Mouse (Mus musculus): Measurements from ENCODE around the gene Cfd. TPM values are rescaled to one million over a fixed set of nuclear protein-coding genes. Genes with fewer than 3 reads are reported as not detected.

The Cfd gene
- polyA plus RNA-seq (2012; rRNA removed; ENCODE audit: low replicate concordance): 12.8 and 564 TPM in 2 replicates

GRCm38 (mm10) chr10:79890670-79891069, at the start of gene Cfd:
Gene Cfd, plus strand, starts transcription at chr10:79890853.

GRCm38 (mm10) chr10:79853860-79854795, 36.5 kb upstream of the Cfd start, which contains the start of gene Ptbp1:
Gene Ptbp1, plus strand, starts transcription at chr10:79854427.

DNA sequence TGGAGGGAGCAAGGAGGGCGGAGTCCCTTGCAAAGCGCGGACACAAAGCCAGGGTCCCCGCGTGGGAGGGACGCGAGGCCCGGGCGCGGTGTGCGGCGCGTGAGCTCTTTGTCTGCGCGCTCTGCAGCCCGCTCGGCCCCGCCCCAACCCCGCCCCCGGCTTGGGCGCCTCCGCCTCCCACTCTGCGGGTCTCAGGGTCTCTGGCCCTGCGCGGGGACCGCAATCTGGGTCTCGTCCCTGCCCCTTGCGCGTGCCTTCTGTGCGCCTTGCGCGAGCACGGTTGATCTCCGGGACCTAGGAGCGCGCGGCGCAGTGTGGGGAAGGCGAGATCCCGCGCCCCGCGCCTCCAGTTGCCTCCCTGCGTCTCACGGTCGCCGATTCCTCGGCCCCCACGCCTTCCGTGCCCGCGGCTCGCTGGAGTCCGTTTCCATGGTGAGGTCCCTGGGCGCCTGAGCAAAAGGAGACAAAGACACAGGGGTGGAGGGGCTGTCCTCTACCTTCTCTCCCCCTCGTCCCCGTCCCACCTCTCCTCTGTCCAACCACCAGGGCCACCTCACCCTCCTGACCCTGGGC, 16.3 kb upstream of the Cfd start, which contains the start of the genes Prtn3 and Plppr3:
Gene Prtn3, plus strand, starts transcription at position 187 of the 573 bp plus-strand sequence.
Gene Plppr3, minus strand, starts transcription at position 345 of the 573 bp plus-strand sequence.

GRCm38 (mm10) chr10:79886054-79886453, 4.6 kb upstream of the Cfd start, which contains the start of gene Elane:
Gene Elane, plus strand, starts transcription at chr10:79886247.

DNA sequence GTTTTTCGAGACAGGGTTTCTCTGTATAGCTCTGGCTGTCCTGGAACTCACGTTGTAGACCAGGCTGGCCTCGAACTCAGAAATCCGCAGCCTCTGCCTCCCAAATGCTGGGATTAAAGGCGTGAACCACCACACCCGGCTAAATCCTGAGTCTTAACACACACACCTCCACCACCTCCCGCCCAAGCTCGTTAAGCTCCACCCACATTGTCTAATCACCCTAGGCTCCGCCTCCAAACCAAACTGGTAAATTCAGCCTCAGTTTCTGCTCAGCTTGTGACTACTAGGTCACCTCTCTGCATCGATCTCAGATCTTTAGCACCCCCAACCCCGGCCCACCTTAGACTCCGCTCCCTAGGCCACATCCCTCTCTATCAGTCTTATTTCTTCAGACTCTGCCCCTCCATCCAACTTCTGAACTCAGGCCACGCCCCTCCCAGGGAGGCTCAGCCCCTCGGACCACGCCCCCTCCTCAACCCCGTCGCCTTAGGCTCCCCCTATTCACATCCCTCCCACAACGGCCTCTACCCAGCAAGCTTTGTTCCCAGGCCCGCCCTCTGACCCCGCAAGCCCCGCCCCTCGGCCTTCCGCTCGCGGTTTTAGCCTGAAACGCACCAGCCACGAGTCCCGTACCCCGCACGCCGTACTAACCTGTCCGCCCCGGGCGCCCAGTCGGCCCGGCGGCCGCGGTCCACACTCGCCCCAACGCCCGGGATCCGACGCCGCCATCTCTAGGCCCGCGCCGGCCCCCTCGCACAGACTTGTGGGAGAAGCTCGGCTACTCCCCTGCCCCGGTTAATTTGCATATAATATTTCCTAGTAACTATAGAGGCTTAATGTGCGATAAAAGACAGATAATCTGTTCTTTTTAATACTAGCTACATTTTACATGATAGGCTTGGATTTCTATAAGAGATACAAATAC, 17.8 kb downstream of the Cfd start, which contains the start of gene Med16:
Gene Med16, minus strand, starts transcription at position 757 of the 925 bp plus-strand sequence.

GRCm38 (mm10) chr10:79910556-79910955, 19.9 kb downstream of the Cfd start, which contains the start of gene Gm26602:
Gene Gm26602, plus strand, starts transcription at chr10:79910856.

DNA sequence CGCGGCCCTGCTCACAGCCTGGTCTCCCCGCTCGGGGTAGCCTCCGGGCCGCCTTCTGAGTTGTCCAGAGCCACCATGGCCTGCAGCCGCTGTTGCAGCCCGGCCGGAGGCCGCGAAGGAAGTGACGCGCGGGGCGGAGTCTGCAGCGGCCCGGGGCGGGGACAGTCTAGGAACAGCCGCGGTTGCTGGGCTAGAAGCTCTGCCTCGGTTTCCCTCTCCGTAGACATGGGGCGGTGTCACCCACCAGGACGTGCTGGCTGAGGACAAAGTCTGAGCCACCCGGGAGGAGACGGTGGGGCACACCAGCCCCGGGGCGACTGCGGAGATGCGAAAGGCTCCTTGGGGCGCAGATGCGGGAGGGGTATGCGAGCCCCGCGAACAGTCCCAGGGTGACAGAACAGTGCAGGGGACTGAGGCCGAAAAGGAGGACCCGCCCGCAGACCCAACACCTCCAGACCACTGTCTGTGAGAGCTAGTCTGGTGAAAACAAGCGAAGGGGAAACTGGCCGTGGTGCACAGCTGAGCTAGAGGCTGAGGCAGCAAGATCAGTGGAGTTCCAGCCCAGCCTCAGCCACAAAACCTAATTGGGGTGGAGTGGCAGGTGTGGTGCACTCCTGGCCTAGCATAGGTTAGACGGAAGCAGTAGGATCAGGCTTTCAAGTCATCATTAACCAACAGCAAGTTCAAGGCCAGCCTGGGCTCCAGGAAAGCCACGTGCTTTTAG, 26.3 kb downstream of the Cfd start, which contains the start of gene Kiss1r:
Gene Kiss1r, plus strand, starts transcription at position 164 of the 724 bp plus-strand sequence.

DNA sequence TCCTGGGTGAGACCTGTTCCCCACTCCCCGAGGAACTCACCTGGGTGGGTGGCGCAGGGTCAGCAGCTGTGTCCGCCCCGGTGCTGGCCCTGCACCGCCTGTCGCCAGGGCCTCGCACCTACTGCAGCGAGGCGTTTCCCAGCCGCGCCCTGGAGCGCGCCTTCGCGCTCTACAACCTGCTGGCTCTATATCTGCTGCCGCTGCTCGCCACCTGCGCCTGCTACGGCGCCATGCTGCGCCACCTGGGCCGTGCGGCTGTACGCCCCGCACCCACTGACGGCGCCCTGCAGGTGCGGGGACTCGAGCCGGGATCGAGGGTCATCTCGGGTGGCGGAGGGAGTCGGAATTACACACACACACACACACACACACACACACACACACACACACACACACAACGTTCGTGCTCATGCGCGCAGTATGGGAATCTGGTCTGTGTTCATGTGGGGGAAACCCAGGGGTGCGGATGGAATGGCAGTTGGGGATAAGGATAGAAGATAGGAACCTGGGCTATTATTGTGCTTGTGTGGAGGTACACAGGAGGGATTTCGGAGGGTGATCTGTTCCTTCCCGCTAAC, 30.4 kb downstream of the Cfd start, which contains the start of gene R3hdm4:
Gene R3hdm4, minus strand, starts transcription at position 251 of the 578 bp plus-strand sequence.

DNA sequence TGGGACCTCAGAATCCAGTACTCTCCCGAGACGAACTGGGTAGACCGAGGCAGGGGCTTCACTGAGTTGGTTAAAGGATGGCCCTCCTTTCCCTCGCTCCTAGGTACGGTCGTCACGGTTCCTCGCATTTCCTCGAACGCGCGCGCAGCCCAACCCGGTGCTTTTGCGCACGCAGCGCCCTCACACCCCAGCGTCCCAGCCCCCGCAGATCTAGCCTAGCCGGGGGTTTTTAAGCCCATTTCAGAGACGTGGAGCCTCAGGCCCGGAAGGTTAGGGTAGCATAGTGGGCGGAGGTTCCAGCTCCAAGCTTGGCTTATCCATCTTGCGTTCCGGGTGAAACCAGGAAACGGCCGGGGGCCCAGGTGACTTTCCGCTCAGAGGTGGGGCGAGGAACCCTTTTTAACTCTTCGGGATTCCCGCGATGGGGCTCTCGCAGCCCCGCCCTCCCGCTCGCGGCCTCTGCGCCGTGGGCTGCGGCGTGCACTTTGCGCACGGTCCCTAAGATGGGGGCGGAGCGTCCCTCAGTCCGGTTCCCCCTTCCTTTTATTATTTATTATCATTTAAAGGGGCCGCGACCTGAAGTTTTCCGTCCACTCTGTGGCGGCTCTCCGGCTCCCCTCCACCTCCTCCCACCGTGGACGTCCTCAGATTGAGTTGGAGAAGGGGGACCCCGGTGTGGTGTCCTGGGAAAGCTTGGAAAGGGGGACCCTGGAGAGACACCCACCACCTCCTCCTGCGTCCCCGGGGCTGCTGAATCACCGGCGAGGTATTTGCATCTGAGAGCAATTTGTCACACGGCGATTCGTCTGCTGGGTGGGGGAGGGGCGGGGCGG, 36.1 kb downstream of the Cfd start, which contains the start of gene Arid3a:
Gene Arid3a, plus strand, starts transcription at position 553 of the 833 bp plus-strand sequence.

Other genes starting within 250 kb of the Cfd start
- not detected in 2 replicates for gene Odf3l2, start 245.1 kb upstream of the Cfd start, polyA plus RNA-seq (2012; rRNA removed; ENCODE audit: low replicate concordance)
- gene Madcam1, start 226.3 kb upstream of the Cfd start, polyA plus RNA-seq (2012; rRNA removed; ENCODE audit: low replicate concordance): 6.5 and 9.9 TPM in 2 replicates
- 80.2 and 108 TPM in 2 replicates for gene Tpgs1, start 221.5 kb upstream of the Cfd start, polyA plus RNA-seq (2012; rRNA removed; ENCODE audit: low replicate concordance)
- 199 and 293 TPM in 2 replicates for gene Cdc34, start 208.7 kb upstream of the Cfd start, polyA plus RNA-seq (2012; rRNA removed; ENCODE audit: low replicate concordance)
- gene Gzmm, start 201.8 kb upstream of the Cfd start, polyA plus RNA-seq (2012; rRNA removed; ENCODE audit: low replicate concordance): 0.37 TPM in 1 of 2 replicates, not detected in the other
- gene Bsg, start 186.4 kb upstream of the Cfd start, polyA plus RNA-seq (2012; rRNA removed; ENCODE audit: low replicate concordance): 528 and 1,060 TPM in 2 replicates
- 8.5 and 24.2 TPM in 2 replicates for gene Hcn2, start 174.2 kb upstream of the Cfd start, polyA plus RNA-seq (2012; rRNA removed; ENCODE audit: low replicate concordance)
- 47.7 and 62.9 TPM in 2 replicates for gene Polrmt, start 144.3 kb upstream of the Cfd start, polyA plus RNA-seq (2012; rRNA removed; ENCODE audit: low replicate concordance)
- gene Fgf22, start 135.8 kb upstream of the Cfd start, polyA plus RNA-seq (2012; rRNA removed; ENCODE audit: low replicate concordance): not detected in 2 replicates
- gene Rnf126, start 123.9 kb upstream of the Cfd start, polyA plus RNA-seq (2012; rRNA removed; ENCODE audit: low replicate concordance): 161 and 229 TPM in 2 replicates
- gene Fstl3, start 113.6 kb upstream of the Cfd start, polyA plus RNA-seq (2012; rRNA removed; ENCODE audit: low replicate concordance): 11.5 and 11.9 TPM in 2 replicates
- gene Prss57, start 99.9 kb upstream of the Cfd start, polyA plus RNA-seq (2012; rRNA removed; ENCODE audit: low replicate concordance): 0.27 and 0.59 TPM in 2 replicates
- 17.2 and 27.7 TPM in 2 replicates for gene Palm, start 97.3 kb upstream of the Cfd start, polyA plus RNA-seq (2012; rRNA removed; ENCODE audit: low replicate concordance)
- 97.3 and 216 TPM in 2 replicates for gene Misp, start 69.9 kb upstream of the Cfd start, polyA plus RNA-seq (2012; rRNA removed; ENCODE audit: low replicate concordance)
- 156 and 209 TPM in 2 replicates for gene Ptbp1, start 36.4 kb upstream of the Cfd start, polyA plus RNA-seq (2012; rRNA removed; ENCODE audit: low replicate concordance)
- gene Prtn3, start 16.4 kb upstream of the Cfd start, polyA plus RNA-seq (2012; rRNA removed; ENCODE audit: low replicate concordance): 3.8 and 5.3 TPM in 2 replicates
- 6.1 and 11.4 TPM in 2 replicates for gene Plppr3, start 16.2 kb upstream of the Cfd start, polyA plus RNA-seq (2012; rRNA removed; ENCODE audit: low replicate concordance)
- not detected in 2 replicates for gene Elane, start 4.6 kb upstream of the Cfd start, polyA plus RNA-seq (2012; rRNA removed; ENCODE audit: low replicate concordance)
- 44.8 and 49.2 TPM in 2 replicates for gene Med16, start 18.1 kb downstream of the Cfd start, polyA plus RNA-seq (2012; rRNA removed; ENCODE audit: low replicate concordance)
- gene Gm26602, start 20.0 kb downstream of the Cfd start, polyA plus RNA-seq (2012; rRNA removed; ENCODE audit: low replicate concordance): not detected in 2 replicates
- 5.1 and 5.6 TPM in 2 replicates for gene Kiss1r, start 26.1 kb downstream of the Cfd start, polyA plus RNA-seq (2012; rRNA removed; ENCODE audit: low replicate concordance)
- gene R3hdm4, start 30.4 kb downstream of the Cfd start, polyA plus RNA-seq (2012; rRNA removed; ENCODE audit: low replicate concordance): 102 and 133 TPM in 2 replicates
- gene Arid3a, start 36.2 kb downstream of the Cfd start, polyA plus RNA-seq (2012; rRNA removed; ENCODE audit: low replicate concordance): 8.1 and 9.4 TPM in 2 replicates
- 32.5 and 36.7 TPM in 2 replicates for gene Wdr18, start 69.3 kb downstream of the Cfd start, polyA plus RNA-seq (2012; rRNA removed; ENCODE audit: low replicate concordance)
- gene Grin3b, start 79.9 kb downstream of the Cfd start, polyA plus RNA-seq (2012; rRNA removed; ENCODE audit: low replicate concordance): 0.13 TPM in 1 of 2 replicates, not detected in the other
- 473 and 724 TPM in 2 replicates for gene Tmem259, start 93.5 kb downstream of the Cfd start, polyA plus RNA-seq (2012; rRNA removed; ENCODE audit: low replicate concordance)
- gene Cnn2, start 97.7 kb downstream of the Cfd start, polyA plus RNA-seq (2012; rRNA removed; ENCODE audit: low replicate concordance): 47.4 and 53.3 TPM in 2 replicates
- gene Abca7, start 105.6 kb downstream of the Cfd start, polyA plus RNA-seq (2012; rRNA removed; ENCODE audit: low replicate concordance): 22.5 and 27.6 TPM in 2 replicates
- 16.6 and 28.8 TPM in 2 replicates for gene Arhgap45, start 125.8 kb downstream of the Cfd start, polyA plus RNA-seq (2012; rRNA removed; ENCODE audit: low replicate concordance)
- 82.1 and 91.1 TPM in 2 replicates for gene Polr2e, start 148.9 kb downstream of the Cfd start, polyA plus RNA-seq (2012; rRNA removed; ENCODE audit: low replicate concordance)
- gene Gpx4, start 156.3 kb downstream of the Cfd start, polyA plus RNA-seq (2012; rRNA removed; ENCODE audit: low replicate concordance): 1,699 and 1,725 TPM in 2 replicates
- 63.5 and 95.0 TPM in 2 replicates for gene Sbno2, start 214.7 kb downstream of the Cfd start, polyA plus RNA-seq (2012; rRNA removed; ENCODE audit: low replicate concordance)
- gene Stk11, start 224.9 kb downstream of the Cfd start, polyA plus RNA-seq (2012; rRNA removed; ENCODE audit: low replicate concordance): 105 and 121 TPM in 2 replicates
- gene Atp5d, start 247.8 kb downstream of the Cfd start, polyA plus RNA-seq (2012; rRNA removed; ENCODE audit: low replicate concordance): 5,808 and 7,935 TPM in 2 replicates
- 6.3 and 6.6 TPM in 2 replicates for gene Cbarp, start 250.0 kb downstream of the Cfd start, polyA plus RNA-seq (2012; rRNA removed; ENCODE audit: low replicate concordance)

Measured in duodenum, adult 2 months (tissue).